ENCODE assay signal across 26 mouse cellular contexts in genomic region chr11:61074646-61075317, GRCm38 (mm10). TPM values are rescaled to one million over a fixed set of nuclear protein-coding genes. Genes with fewer than 3 reads are reported as not detected.
DNase-seq lines count a peak whose midpoint lies in the region; ATAC-seq and TF ChIP-seq lines count a peak whose summit lies in the region.
"Had no signal": no experiment of that assay in that cellular context is flagged by ENCODE, and none has a peak within 500 bp of the region (broad histone marks: within the 10 kb centered on the region; RNA-seq: fewer than 3 reads in every experiment).

No protein-coding gene starts in this region.

- H3K9ac ChIP-seq in heart, adult 2 months (ENCODE audit: low read depth, low read length): no peak overlapping the region
- H3K9ac ChIP-seq in heart, embryonic 12.5 days: no peak overlapping the region
- peak overlapping the region; percentile 60 for H3K9ac ChIP-seq in liver, embryonic 13.5 days
- H3K9ac ChIP-seq: embryonic facial prominence, embryonic 13.5 days; forebrain, embryonic 15.5 days; hindbrain, embryonic 12.5 days; midbrain, embryonic 13.5 days; neural tube, embryonic 12.5 days had no signal

- ATAC-seq in heart, embryonic 12.5 days (ENCODE audit: insufficient number of reproducible peaks, low FRiP score): no peak
- peak; percentile 10; the same call in 1 of the 2 replicates for ATAC-seq in erythroblast, adult 5-6 weeks (replicated peaks; ENCODE audit: low FRiP score, poor library complexity, severe bottlenecking)
- peak; percentile 22 for ATAC-seq in liver, embryonic 13.5 days (ENCODE audit: low read depth)
- ATAC-seq: forebrain, embryonic 15.5 days; inflammation-experienced regulatory T-cells, adult 6 months; midbrain, embryonic 13.5 days; Patski had no signal

- no peak for TF ChIP-seq CTCF in heart, adult 2 months (IDR thresholded peaks at IDR 0.05)

- TF ChIP-seq EP300 in heart, adult 2 months (IDR thresholded peaks at IDR 0.05; ENCODE audit: insufficient read depth, low read depth, low read length): 0 out of 2 replicates have a peak, but pooled peaks have one; percentile 36

- TF ChIP-seq POLR2A in heart, adult 2 months (IDR thresholded peaks at IDR 0.05; ENCODE audit: insufficient read depth, low read depth, low read length): no peak

- H3K79me2 ChIP-seq in heart, adult 2 months (replicated peaks; ENCODE audit: control insufficient read depth, insufficient read depth, low read length): no peaks in the 10 kb centered on the region

- no peaks in the 10 kb centered on the region for H3K9me3 ChIP-seq in heart, embryonic 12.5 days (replicated peaks)
- H3K9me3 ChIP-seq in liver, embryonic 13.5 days (replicated peaks): no peaks in the 10 kb centered on the region
- H3K9me3 ChIP-seq: embryonic facial prominence, embryonic 13.5 days; forebrain, embryonic 15.5 days; hindbrain, embryonic 12.5 days; midbrain, embryonic 13.5 days; neural tube, embryonic 12.5 days had no signal

- intact Hi-C loops in heart, adult 2 months (cut with DNase I): no loop called here

- no peak for DNase-seq in heart, adult 2 months
- DNase-seq in liver, embryonic 13.5 days: no peak
- peak; percentile 63 for DNase-seq in skeletal muscle tissue, adult 2 months (ENCODE audit: low read depth, low spot score)
- DNase-seq in thymus, postnatal 25 days: no peak
- DNase-seq in layer of hippocampus, adult 11-12 months (ENCODE audit: low spot score): no peak
- DNase-seq: adrenal gland, postnatal 36 days; cerebellum, adult 11-12 months; cerebellum, postnatal 10 days; heart, postnatal 14 days; kidney, adult 9 months; kidney, postnatal 14 days; layer of hippocampus, postnatal 36 days; lung, adult 18-20 months; right cerebral cortex, postnatal 25 days; thymus, postnatal 14 days had no signal

- 48% methylated on average over 5 of the region's 5 CpGs for WGBS in heart, adult 2 months
- WGBS in heart, embryonic 12.5 days: 80% methylated on average over 5 of the region's 5 CpGs
- WGBS in liver, embryonic 13.5 days (ENCODE audit: insufficient replicate concordance): 50% methylated on average over 5 of the region's 5 CpGs

- no peak overlapping the region for H3K4me2 ChIP-seq in heart, embryonic 12.5 days
- H3K4me2 ChIP-seq in liver, embryonic 13.5 days: peak overlapping the region; percentile 69
- H3K4me2 ChIP-seq: embryonic facial prominence, embryonic 13.5 days; forebrain, embryonic 15.5 days; hindbrain, embryonic 12.5 days; midbrain, embryonic 13.5 days; neural tube, embryonic 12.5 days had no signal

- no peak overlapping the region for H3K27ac ChIP-seq in heart, adult 2 months
- no peak overlapping the region for H3K27ac ChIP-seq in heart, embryonic 12.5 days (ENCODE audit: poor library complexity, severe bottlenecking)
- H3K27ac ChIP-seq in liver, embryonic 13.5 days: peak overlapping the region; percentile 90
- H3K27ac ChIP-seq: embryonic facial prominence, embryonic 13.5 days; forebrain, embryonic 15.5 days; hindbrain, embryonic 12.5 days; layer of hippocampus, adult 2 months; midbrain, embryonic 13.5 days; neural tube, embryonic 12.5 days had no signal

- H3K27me3 ChIP-seq in heart, adult 2 months (ENCODE audit: control insufficient read depth, insufficient read depth, low read length): no peaks in the 10 kb centered on the region
- no peaks in the 10 kb centered on the region for H3K27me3 ChIP-seq in heart, embryonic 12.5 days (replicated peaks)
- 0 out of 2 replicates have a peak, but pooled peaks cover 2% of the 10 kb centered on the region for H3K27me3 ChIP-seq in liver, embryonic 13.5 days
- H3K27me3 ChIP-seq: embryonic facial prominence, embryonic 13.5 days; forebrain, embryonic 15.5 days; hindbrain, embryonic 12.5 days; midbrain, embryonic 13.5 days; neural tube, embryonic 12.5 days had no signal

- peaks cover 4% of the 10 kb centered on the region; the same call in 1 of the 2 replicates for H3K4me1 ChIP-seq in heart, adult 2 months (ENCODE audit: control insufficient read depth, insufficient read depth, low read length)
- H3K4me1 ChIP-seq in heart, embryonic 12.5 days (replicated peaks): peaks cover 34% of the 10 kb centered on the region
- peaks cover 67% of the 10 kb centered on the region for H3K4me1 ChIP-seq in liver, embryonic 13.5 days (replicated peaks)
- H3K4me1 ChIP-seq: forebrain, embryonic 15.5 days; neural tube, embryonic 12.5 days had no signal

- H3K4me3 ChIP-seq in heart, adult 2 months: no peak overlapping the region
- no peak overlapping the region for H3K4me3 ChIP-seq in heart, embryonic 12.5 days
- H3K4me3 ChIP-seq in liver, embryonic 13.5 days (replicated peaks): peak overlapping the region; percentile 20; the same call in 1 of the 2 replicates
- H3K4me3 ChIP-seq: embryonic facial prominence, embryonic 13.5 days; forebrain, embryonic 15.5 days; hindbrain, embryonic 12.5 days; layer of hippocampus, adult 2 months; midbrain, embryonic 13.5 days; neural tube, embryonic 12.5 days had no signal

- H3K36me3 ChIP-seq in heart, adult 2 months (ENCODE audit: control insufficient read depth, insufficient read depth, low read length): no peaks in the 10 kb centered on the region
- H3K36me3 ChIP-seq in heart, embryonic 12.5 days: no peaks in the 10 kb centered on the region
- H3K36me3 ChIP-seq in liver, embryonic 13.5 days: no peaks in the 10 kb centered on the region
- H3K36me3 ChIP-seq: embryonic facial prominence, embryonic 13.5 days; forebrain, embryonic 15.5 days; hindbrain, embryonic 12.5 days; midbrain, embryonic 13.5 days; neural tube, embryonic 12.5 days had no signal

RNA-seq across cellular contexts. Expression of gene Tnfrsf13b, which starts 51.8 kb away (rescaled TPM):
- total RNA-seq in heart, adult 2 months (2021): under 1 TPM; 0.25 to 0.70 TPM
- 1.5 and 4.4 TPM in 2 replicates for polyA plus RNA-seq in heart, adult 2 months (2012; rRNA removed)
- polyA plus RNA-seq in heart, embryonic 12.5 days (2016; fragmentation: Nextera tagmentation; extraction: Ambion mirVana): 1.5 and 2.2 TPM in 2 replicates
- total RNA-seq in erythroblast, adult 5-6 weeks (2015; ENCODE audit: low replicate concordance): 10.2 and 11.7 TPM in 2 replicates
- 6.7 and 18.9 TPM in 2 replicates for total RNA-seq in erythroblast, adult 5-6 weeks (2017; ENCODE audit: low replicate concordance)
- 2.9 and 3.3 TPM in 2 replicates for polyA plus RNA-seq in liver, embryonic 13.5 days (2015; fragmentation: Nextera tagmentation; extraction: Ambion mirVana)
- polyA plus RNA-seq: Patski had no signal

RNA-seq across cellular contexts. Expression of gene Kcnj12, which starts 52.4 kb away (rescaled TPM):
- total RNA-seq in heart, adult 2 months (2021): 10 to 100 TPM; 26.7 to 35.7 TPM
- 29.5 and 42.6 TPM in 2 replicates for polyA plus RNA-seq in heart, adult 2 months (2012; rRNA removed)
- polyA plus RNA-seq in heart, embryonic 12.5 days (2016; fragmentation: Nextera tagmentation; extraction: Ambion mirVana): 3.8 and 4.3 TPM in 2 replicates
- not detected in 2 replicates for total RNA-seq in erythroblast, adult 5-6 weeks (2015; ENCODE audit: low replicate concordance)
- total RNA-seq in erythroblast, adult 5-6 weeks (2017; ENCODE audit: low replicate concordance): not detected in 2 replicates
- polyA plus RNA-seq in liver, embryonic 13.5 days (2015; fragmentation: Nextera tagmentation; extraction: Ambion mirVana): 0.10 TPM in 1 of 2 replicates, not detected in the other
- total RNA-seq: megakaryocyte, adult 5-6 weeks had no signal
- polyA plus RNA-seq: inflammation-experienced regulatory T-cells, adult 6 months; Patski had no signal
